Mouse (Mus musculus): ENCODE data around the gene 2010111I01Rik.

GRCm38 (mm10) chr13:63066607-63067006, 101.9 kb downstream of the 2010111I01Rik start:
- TF ChIP-seq CTCF (IDR thresholded peaks at IDR 0.05; ENCODE audit: low read depth, low read length): no peak
- TF ChIP-seq POLR2A (IDR thresholded peaks at IDR 0.05; ENCODE audit: extremely low read depth, insufficient read depth, low read length): no peak
